Mouse (Mus musculus) intestine, embryonic 15.5 days (tissue): ENCODE measurements around the gene A830031A19Rik. TPM values are rescaled to one million over a fixed set of nuclear protein-coding genes. Genes with fewer than 3 reads are reported as not detected.
A peak's percentile ranks its signal among the peaks of the same experiment; 100 is the strongest.

ENCODE experiments used
- ATAC-seq: fragments of 200-750 bp; cut with Nextera tagmentation; 2 replicates; pipeline ENCODE4 v1.8.0; 2017; ENCODE audit warnings: moderate TSS enrichment, moderate library complexity
- H3K27ac ChIP-seq: fragments of 300-500 bp; sonication (generic); 2 replicates; pipeline ENCODE4 v1.5.1; 2015; ENCODE audit warnings: mild to moderate bottlenecking, inconsistent platforms
- H3K27me3 ChIP-seq: fragments of 300-500 bp; sonication (generic); replicated peaks from 2 replicates; pipeline ENCODE4 v1.6.1; 2015; ENCODE audit warnings: inconsistent platforms
- H3K36me3 ChIP-seq: fragments of 300-500 bp; sonication (generic); 2 replicates; pipeline ENCODE4 v1.6.1; 2015; ENCODE audit warnings: inconsistent platforms
- H3K4me1 ChIP-seq: fragments of 300-500 bp; sonication (generic); replicated peaks from 2 replicates; pipeline ENCODE4 v1.6.1; 2015; ENCODE audit warnings: inconsistent platforms
- H3K4me2 ChIP-seq: fragments of 300-500 bp; sonication (generic); replicated peaks from 2 replicates; pipeline ENCODE4 v1.6.1; 2015; ENCODE audit warnings: mild to moderate bottlenecking, inconsistent platforms
- H3K4me3 ChIP-seq: fragments of 300-500 bp; sonication (generic); replicated peaks from 2 replicates; pipeline ENCODE4 v1.5.1; 2015; ENCODE audit warnings: inconsistent platforms
- H3K9ac ChIP-seq: fragments of 300-500 bp; sonication (generic); 2 replicates; pipeline ENCODE4 v1.6.1; 2015; ENCODE audit warnings: inconsistent platforms
- H3K9me3 ChIP-seq: fragments of 300-500 bp; sonication (generic); 2 replicates; pipeline ENCODE4 v1.6.1; 2016; ENCODE audit warnings: inconsistent platforms
- WGBS: fragments of 180-500 bp; shearing (Covaris S2); methylation state at CpG from one replicate; pipeline ENCODE4 v1.1.7; 2015; 5-methylcytosine and 5-hydroxymethylcytosine counted together
- polyA plus RNA-seq: library from polyadenylated mRNA; unstranded; fragments of >200 nt; fragmentation: Nextera tagmentation; extraction: Ambion mirVana; gene quantifications from 2 replicates; pipeline ENCODE4 v1.2.1, GENCODE M21; 2015

Gene A830031A19Rik
- polyA plus RNA-seq, 1 experiment from 2014 or later = not detected

DNA sequence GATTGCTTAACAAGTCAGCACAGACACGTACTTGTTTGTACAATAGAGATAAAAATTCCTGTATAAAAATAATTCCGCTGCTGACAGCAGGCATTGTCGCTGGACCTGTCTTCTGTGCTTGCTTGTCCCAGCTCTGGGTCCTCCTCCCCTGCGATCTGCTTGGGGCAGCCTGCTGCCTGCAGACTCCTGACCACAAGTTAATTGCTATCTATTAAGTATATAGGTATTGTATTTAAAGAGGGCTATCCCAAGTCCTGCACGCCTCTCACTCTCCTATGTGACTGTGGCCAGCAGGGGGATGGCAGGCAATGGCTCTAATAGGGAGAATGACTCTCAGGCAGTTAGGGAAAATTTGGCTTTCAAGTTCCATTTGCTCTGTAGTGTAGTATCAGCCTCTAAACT lies 19.2 kb upstream of the A830031A19Rik start:
- H3K27me3 ChIP-seq = no peaks in the 10 kb centered on the region
- no peak overlapping the region for H3K4me2 ChIP-seq
- H3K4me1 ChIP-seq = peaks cover 21% of the 10 kb centered on the region
- no peaks in the 10 kb centered on the region for H3K36me3 ChIP-seq
- WGBS = 56% methylated on average over 5 of the region's 5 CpGs
- no peak overlapping the region for H3K27ac ChIP-seq
- no peak overlapping the region for H3K4me3 ChIP-seq
- H3K9ac ChIP-seq = no peak overlapping the region
- H3K9me3 ChIP-seq = no peaks in the 10 kb centered on the region
- no peak for ATAC-seq

DNA sequence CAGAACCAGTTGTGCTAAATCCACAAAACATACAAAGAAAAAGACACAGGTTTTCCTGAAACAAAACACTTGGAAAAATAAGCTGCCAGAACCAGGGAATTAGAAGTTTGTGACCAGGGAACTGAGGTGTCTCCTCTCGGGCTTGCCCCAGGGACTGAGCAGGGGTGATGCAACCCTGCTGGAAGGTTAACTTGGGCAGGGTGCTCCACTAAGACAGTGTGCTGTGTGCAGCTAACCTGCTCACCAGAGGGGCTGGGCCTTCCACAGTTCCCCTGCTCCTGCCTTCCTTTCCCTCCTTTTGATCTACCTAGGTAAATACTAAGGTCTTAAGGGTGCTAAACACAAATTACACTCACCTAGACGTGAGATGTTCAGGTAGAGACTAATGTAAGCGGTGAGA lies 17.8 kb upstream of the A830031A19Rik start:
- Histone ChIP-seq H3K9ac (no peak overlapping the region), H3K27ac (no peak overlapping the region), H3K4me2 (no peak overlapping the region), H3K27me3 (no peaks in the 10 kb centered on the region), H3K4me1 (peaks cover 17% of the 10 kb centered on the region; the same call in 1 of the 2 replicates), H3K9me3 (no peaks in the 10 kb centered on the region), H3K4me3 (no peak overlapping the region), H3K36me3 (no peaks in the 10 kb centered on the region)
- peak; percentile 57; the same call in 1 of the 2 replicates for ATAC-seq
- WGBS = 47% methylated on average over 3 of the region's 3 CpGs

DNA sequence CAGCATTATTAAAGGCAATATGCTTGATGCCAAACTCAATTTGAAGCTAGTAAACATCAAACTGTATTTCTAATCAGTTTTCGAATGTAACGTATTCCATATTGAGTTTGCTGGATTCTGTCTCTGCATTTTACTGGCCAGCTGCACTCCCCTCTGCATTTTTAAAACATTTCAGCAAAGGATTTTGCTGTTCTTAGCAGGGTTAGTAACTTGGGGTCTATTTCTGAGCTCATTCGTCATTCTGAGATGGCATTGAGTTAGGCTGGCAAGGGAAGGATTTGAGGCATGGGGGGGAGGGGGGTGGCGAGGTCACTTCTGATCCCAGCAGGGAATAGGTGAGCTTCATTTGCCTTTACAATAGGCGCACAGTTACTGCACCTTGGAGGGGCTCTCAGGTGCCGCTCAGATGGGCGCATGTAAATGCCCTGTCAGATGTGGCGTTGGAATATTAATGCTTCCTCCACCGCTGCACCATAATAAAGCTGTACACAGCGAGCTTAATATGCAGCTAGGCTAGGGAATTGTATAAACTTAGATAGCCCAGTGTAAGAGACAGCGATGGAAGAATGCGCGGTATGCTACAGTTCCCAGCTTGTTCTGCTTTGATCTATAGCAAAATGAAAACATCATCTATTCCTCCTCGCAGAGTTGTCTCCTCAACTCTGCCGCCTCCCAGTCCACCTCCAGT lies 16.7 kb upstream of the A830031A19Rik start:
- Histone ChIP-seq H3K27ac (no peak overlapping the region), H3K4me3 (no peak overlapping the region), H3K9ac (no peak overlapping the region), H3K4me1 (peaks cover 13% of the 10 kb centered on the region; the same call in 1 of the 2 replicates), H3K27me3 (no peaks in the 10 kb centered on the region), H3K36me3 (no peaks in the 10 kb centered on the region), H3K4me2 (0 out of 2 replicates have a peak overlapping the region, but pooled peaks have one; percentile 14), H3K9me3 (no peaks in the 10 kb centered on the region)
- ATAC-seq = peak; percentile 54; the same call in 1 of the 2 replicates
- WGBS = 34% methylated on average over 15 of the region's 15 CpGs

DNA sequence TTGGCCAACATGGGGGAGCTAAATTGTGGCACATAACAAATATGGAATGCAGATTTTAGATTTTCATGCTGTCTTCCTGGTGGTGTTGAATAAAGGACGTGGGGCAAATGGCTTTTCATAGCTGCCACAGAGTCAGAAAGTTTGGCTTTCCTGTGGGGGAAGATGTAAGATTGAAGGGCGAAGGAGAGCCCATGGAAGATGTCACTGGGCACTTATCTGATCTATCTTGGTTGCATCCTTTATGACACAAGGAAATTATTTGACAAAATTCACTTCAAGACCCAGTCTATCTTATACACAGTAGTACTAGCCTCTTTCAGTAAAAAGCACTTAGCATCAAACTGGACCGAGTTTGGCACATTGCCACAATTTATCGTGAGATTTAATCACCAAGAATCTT lies 15.6 kb upstream of the A830031A19Rik start:
- Histone ChIP-seq H3K27me3 (no peaks in the 10 kb centered on the region), H3K4me1 (peaks cover 10% of the 10 kb centered on the region; the same call in 1 of the 2 replicates), H3K4me3 (no peak overlapping the region), H3K36me3 (no peaks in the 10 kb centered on the region), H3K4me2 (no peak overlapping the region), H3K9ac (no peak overlapping the region), H3K27ac (no peak overlapping the region), H3K9me3 (no peaks in the 10 kb centered on the region)
- no peak for ATAC-seq
- 76% methylated on average over 4 of the region's 4 CpGs for WGBS

DNA sequence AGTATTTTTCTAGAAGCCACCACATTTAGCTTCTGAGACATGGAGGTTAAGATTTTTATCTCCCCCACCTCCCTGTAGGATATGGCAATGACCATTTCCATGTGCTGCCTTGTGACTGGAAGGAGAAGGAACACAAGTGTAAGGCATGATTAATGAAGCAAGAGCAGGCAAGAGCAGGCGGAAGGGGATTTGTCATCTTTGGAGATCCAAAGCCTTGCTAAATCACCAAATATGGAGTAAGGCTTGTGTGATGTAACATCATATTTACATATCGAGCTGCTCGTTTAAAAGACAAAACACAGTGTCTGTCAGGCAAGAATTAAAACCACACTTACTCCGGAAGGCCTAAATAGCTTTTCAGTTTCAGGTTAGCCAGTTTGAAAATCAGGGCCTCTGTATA lies 12.2 kb upstream of the A830031A19Rik start:
- Histone ChIP-seq H3K9ac (no peak overlapping the region), H3K9me3 (no peaks in the 10 kb centered on the region), H3K27me3 (no peaks in the 10 kb centered on the region), H3K4me2 (no peak overlapping the region), H3K4me3 (no peak overlapping the region), H3K36me3 (no peaks in the 10 kb centered on the region), H3K27ac (no peak overlapping the region), H3K4me1 (0 out of 2 replicates have a peak, but pooled peaks cover 2% of the 10 kb centered on the region)
- WGBS = 47% methylated on average over 4 of the region's 4 CpGs
- ATAC-seq = 0 out of 2 replicates have a peak, but pooled peaks have one; percentile 47

DNA sequence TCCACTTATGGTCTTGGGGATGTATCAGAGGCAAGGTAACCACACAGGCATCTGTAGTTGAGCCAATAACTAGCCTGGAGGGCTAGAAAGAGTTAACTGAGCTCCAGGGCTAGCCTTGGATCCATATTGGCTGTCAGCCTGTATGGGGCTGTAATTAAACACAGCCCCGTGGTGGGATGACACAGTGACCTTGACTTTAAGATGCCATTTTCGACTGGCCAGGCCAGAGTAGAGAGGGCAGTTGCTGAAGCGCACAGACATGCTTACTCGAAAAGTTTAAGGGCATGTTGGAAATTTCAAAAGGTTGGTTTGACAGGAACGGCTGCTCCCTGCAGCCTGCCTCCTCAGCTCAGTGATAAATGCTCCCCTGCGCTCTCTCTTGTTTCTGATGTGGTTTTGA lies 11.1 kb upstream of the A830031A19Rik start:
- H3K27me3 ChIP-seq = no peaks in the 10 kb centered on the region
- H3K36me3 ChIP-seq = no peaks in the 10 kb centered on the region
- WGBS = 48% methylated on average over 6 of the region's 6 CpGs
- H3K9ac ChIP-seq = no peak overlapping the region
- no peak for ATAC-seq
- no peak overlapping the region for H3K4me3 ChIP-seq
- H3K4me2 ChIP-seq = no peak overlapping the region
- H3K9me3 ChIP-seq = no peaks in the 10 kb centered on the region
- no peak overlapping the region for H3K27ac ChIP-seq
- 0 out of 2 replicates have a peak, but pooled peaks cover 2% of the 10 kb centered on the region for H3K4me1 ChIP-seq

DNA sequence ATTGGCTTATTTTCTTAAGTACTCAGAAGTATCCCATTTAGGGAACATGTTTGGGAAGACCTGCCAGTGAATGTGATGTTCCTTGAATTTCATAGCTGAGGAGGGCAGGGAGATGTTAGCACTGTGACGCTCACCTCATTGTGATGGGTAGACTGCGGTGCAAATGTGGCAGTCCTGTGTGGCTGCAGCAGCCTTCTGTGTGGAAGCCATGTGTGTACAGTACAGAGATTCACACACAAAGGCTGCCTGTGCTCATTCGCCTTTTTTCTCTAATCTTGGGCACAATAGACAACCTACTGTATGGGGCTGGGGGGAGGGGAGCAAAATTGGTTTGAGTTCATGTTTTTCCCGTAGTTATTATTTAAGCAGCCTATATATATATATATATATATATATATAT lies 9.7 kb upstream of the A830031A19Rik start:
- no peak for ATAC-seq
- no peak overlapping the region for H3K4me3 ChIP-seq
- H3K9me3 ChIP-seq = no peaks in the 10 kb centered on the region
- no peak overlapping the region for H3K27ac ChIP-seq
- no peak overlapping the region for H3K4me2 ChIP-seq
- H3K27me3 ChIP-seq = no peaks in the 10 kb centered on the region
- 63% methylated on average over 4 of the region's 4 CpGs for WGBS
- no peak overlapping the region for H3K9ac ChIP-seq
- no peaks in the 10 kb centered on the region for H3K36me3 ChIP-seq
- H3K4me1 ChIP-seq = 0 out of 2 replicates have a peak, but pooled peaks cover 9% of the 10 kb centered on the region

DNA sequence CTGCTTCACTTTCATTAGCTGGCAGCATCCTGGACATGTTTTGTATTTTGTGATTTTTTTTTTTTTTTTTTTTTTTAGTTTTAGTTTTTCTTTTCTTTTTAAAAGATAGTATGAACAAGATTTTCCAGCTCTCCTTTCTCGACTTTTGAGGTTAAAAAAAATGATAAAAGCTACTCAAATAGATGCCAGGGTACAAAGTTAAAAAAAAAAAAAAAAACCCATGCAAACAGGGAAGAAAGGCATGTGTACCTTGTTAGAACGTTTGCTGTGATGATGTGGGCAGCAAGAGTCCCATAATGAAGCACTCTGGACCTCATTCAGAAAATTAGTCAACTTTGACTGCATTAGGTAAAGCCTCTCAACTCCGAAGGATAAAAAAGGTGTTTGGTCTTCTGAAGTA lies 9.2 kb upstream of the A830031A19Rik start:
- WGBS = 66% methylated on average over 3 of the region's 3 CpGs

DNA sequence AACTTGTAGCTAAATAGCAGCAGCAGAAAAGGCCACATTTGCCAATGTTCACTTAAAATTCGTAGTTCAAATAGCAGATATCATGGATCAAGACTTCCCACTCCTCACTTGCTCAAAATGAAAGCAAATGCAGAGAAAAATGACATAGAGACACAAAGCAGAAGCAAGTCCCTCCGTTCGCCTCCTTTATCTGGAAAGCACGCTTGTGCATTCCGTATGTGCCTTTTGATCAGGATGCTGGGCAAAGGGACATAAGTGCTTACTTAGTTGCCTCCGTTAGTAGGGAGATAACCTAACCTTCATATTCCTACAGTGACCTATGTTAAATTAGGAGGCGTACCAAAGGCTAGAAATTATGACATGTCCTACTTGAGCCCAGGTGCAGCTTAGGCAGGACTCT lies 8.6 kb upstream of the A830031A19Rik start:
- Histone ChIP-seq H3K9ac (no peak overlapping the region), H3K27ac (no peak overlapping the region), H3K4me1 (0 out of 2 replicates have a peak, but pooled peaks cover 9% of the 10 kb centered on the region), H3K9me3 (no peaks in the 10 kb centered on the region), H3K27me3 (no peaks in the 10 kb centered on the region), H3K4me2 (peak overlapping the region; percentile 13; the same call in 1 of the 2 replicates), H3K4me3 (no peak overlapping the region), H3K36me3 (no peaks in the 10 kb centered on the region)
- WGBS = 64% methylated on average over 7 of the region's 7 CpGs
- no peak for ATAC-seq

More for the DNA sequence above, 9.2 kb upstream of the A830031A19Rik start:
- no peaks in the 10 kb centered on the region for H3K9me3 ChIP-seq
- no peaks in the 10 kb centered on the region for H3K36me3 ChIP-seq
- no peak overlapping the region for H3K27ac ChIP-seq
- 0 out of 2 replicates have a peak, but pooled peaks cover 9% of the 10 kb centered on the region for H3K4me1 ChIP-seq
- H3K4me3 ChIP-seq = no peak overlapping the region
- no peaks in the 10 kb centered on the region for H3K27me3 ChIP-seq
- no peak overlapping the region for H3K4me2 ChIP-seq
- H3K9ac ChIP-seq = no peak overlapping the region
- no peak for ATAC-seq

DNA sequence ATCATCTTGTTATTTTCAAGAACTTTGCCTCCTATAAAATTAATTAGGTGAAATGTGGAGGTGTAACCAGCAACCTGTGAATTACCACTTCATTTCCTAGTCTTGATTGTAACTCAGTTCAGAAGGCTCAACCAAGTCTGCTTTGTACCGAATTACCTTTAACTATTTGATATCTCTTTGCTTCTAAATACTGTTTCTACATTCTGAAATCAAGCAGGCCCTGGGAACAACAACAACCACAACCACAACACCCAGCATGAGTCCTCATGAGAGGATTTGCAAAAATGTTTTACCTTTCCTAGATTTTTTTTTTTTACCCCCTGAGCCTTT lies 8.2 kb upstream of the A830031A19Rik start:
- 0 out of 2 replicates have a peak, but pooled peaks cover 9% of the 10 kb centered on the region for H3K4me1 ChIP-seq
- H3K9me3 ChIP-seq = no peaks in the 10 kb centered on the region
- ATAC-seq = no peak
- no peak overlapping the region for H3K9ac ChIP-seq
- H3K27me3 ChIP-seq = no peaks in the 10 kb centered on the region
- no peak overlapping the region for H3K4me3 ChIP-seq
- peak overlapping the region; percentile 13; the same call in 1 of the 2 replicates for H3K4me2 ChIP-seq
- 44% methylated on average over 1 of the region's 1 CpGs for WGBS
- H3K27ac ChIP-seq = no peak overlapping the region
- no peaks in the 10 kb centered on the region for H3K36me3 ChIP-seq

DNA sequence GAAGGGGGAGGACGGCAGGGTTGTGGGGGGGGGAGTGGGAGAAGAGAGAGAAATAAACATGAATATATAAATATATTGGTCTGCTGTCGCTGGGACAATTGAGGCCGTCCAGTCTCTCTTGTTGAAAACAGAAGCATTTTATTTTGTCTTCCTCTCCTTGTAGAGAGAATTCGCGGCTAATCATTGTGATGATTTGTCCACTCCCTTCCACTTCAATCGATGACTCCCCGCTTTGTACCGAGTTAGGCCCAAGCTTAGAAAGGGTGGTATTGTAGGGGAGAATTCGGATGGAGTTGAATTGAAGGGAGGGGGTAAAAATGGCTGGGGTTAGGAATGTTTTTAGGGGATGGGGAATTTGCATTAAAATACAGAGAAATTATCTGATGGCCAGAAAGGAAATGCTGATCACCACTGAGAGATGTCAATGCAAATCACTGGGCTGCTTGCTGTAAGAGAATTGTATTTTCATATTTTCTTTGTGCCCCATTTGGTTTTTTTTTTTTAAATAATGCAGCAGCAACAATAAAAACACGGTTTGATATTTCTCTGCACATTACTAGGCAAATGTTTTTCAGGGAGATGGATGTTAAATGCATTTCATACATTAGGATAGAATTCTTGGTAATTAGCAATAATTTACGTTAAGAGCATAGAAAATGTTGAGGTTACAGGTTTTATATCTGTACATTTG lies 7.7 kb upstream of the A830031A19Rik start:
- Histone ChIP-seq H3K27me3 (no peaks in the 10 kb centered on the region), H3K4me3 (peak overlapping the region; percentile 72), H3K36me3 (no peaks in the 10 kb centered on the region), H3K9me3 (no peaks in the 10 kb centered on the region), H3K4me2 (peak overlapping the region; percentile 97), H3K27ac (peak overlapping the region; percentile 93), H3K4me1 (0 out of 2 replicates have a peak, but pooled peaks cover 9% of the 10 kb centered on the region), H3K9ac (peak overlapping the region; percentile 70)
- no peak for ATAC-seq
- 25% methylated on average over 11 of the region's 11 CpGs for WGBS

DNA sequence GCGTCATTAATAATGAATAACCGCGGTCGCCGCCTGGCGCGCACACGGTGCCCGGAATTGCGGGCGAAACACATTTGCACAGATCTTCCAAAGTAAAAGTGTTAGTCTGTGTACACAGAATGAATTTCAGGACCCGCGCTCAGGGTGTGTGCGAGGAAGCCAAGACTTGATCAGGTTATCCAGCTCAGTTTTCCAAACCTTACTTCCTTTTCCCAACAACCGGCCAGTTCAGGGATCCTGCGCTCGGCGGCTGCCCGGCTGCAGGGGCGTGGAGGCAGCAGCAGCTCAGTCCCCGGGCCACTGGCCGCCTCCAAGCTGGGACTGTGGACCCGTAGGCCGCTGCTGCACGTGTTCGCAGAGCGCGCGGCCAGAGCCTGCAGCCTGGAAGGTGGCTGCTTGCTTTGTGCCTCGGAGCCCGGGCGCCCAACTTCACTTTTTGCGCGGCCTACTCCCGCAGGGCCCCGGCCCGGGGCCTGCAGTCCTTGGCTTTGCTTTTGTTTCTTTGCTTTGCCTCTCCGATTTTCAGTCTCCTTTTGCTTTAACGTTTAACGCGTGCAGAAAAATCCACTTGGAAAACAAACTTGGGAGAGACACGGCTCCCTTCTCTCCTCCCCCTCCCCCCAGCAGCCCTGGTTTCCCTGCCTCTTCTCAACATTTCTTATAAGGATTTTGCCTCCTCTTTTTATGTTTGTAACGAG lies 7.0 kb upstream of the A830031A19Rik start:
- H3K4me1 ChIP-seq = 0 out of 2 replicates have a peak, but pooled peaks cover 9% of the 10 kb centered on the region
- peak overlapping the region; percentile 97 for H3K4me2 ChIP-seq
- no peaks in the 10 kb centered on the region for H3K36me3 ChIP-seq
- H3K27ac ChIP-seq = peak overlapping the region; percentile 93
- WGBS = under 1% methylated on average over 43 of the region's 43 CpGs
- ATAC-seq = peak; percentile 24
- H3K9ac ChIP-seq = peak overlapping the region; percentile 70
- peak overlapping the region; percentile 72 for H3K4me3 ChIP-seq
- no peaks in the 10 kb centered on the region for H3K27me3 ChIP-seq
- H3K9me3 ChIP-seq = no peaks in the 10 kb centered on the region
